Mouse (Mus musculus) midbrain, embryonic 13.5 days (tissue): ENCODE results near the gene Olfr775. TPM values are rescaled to one million over a fixed set of nuclear protein-coding genes. Genes with fewer than 3 reads are reported as not detected.

Experiments
- ATAC-seq: fragments of 200-750 bp; cut with Nextera tagmentation; 2 replicates; pipeline ENCODE4 v1.8.0; 2017; ENCODE audit warnings: mild to moderate bottlenecking, moderate TSS enrichment, moderate library complexity
- H3K27ac ChIP-seq: fragments of 300-500 bp; sonication (generic); 2 replicates; pipeline ENCODE4 v1.5.1; 2015; ENCODE audit warnings: inconsistent platforms, mild to moderate bottlenecking, moderate library complexity
- H3K27me3 ChIP-seq: fragments of 300-500 bp; sonication (generic); 2 replicates; pipeline ENCODE4 v1.6.1; 2015; ENCODE audit warnings: mild to moderate bottlenecking, inconsistent platforms
- H3K36me3 ChIP-seq: fragments of 300-500 bp; sonication (generic); 2 replicates; pipeline ENCODE4 v1.6.1; 2015; ENCODE audit warnings: mild to moderate bottlenecking, inconsistent platforms
- H3K4me1 ChIP-seq: fragments of 300-500 bp; sonication (generic); replicated peaks from 2 replicates; pipeline ENCODE4 v1.6.1; 2015; ENCODE audit warnings: inconsistent platforms
- H3K4me2 ChIP-seq: fragments of 300-500 bp; sonication (generic); replicated peaks from 2 replicates; pipeline ENCODE4 v1.6.1; 2015; ENCODE audit warnings: moderate library complexity, mild to moderate bottlenecking, inconsistent platforms
- H3K4me3 ChIP-seq: fragments of 300-500 bp; sonication (generic); replicated peaks from 2 replicates; pipeline ENCODE4 v1.5.1; 2015; ENCODE audit warnings: mild to moderate bottlenecking, inconsistent platforms
- H3K9ac ChIP-seq: fragments of 300-500 bp; sonication (generic); replicated peaks from 2 replicates; pipeline ENCODE4 v1.6.1; 2015; ENCODE audit warnings: mild to moderate bottlenecking, inconsistent platforms
- H3K9me3 ChIP-seq: fragments of 300-500 bp; sonication (generic); 2 replicates; pipeline ENCODE4 v1.6.1; 2016; ENCODE audit warnings: mild to moderate bottlenecking, inconsistent platforms
- WGBS: fragments of 180-500 bp; shearing (Covaris S2); methylation state at CpG from one replicate; pipeline ENCODE4 v1.1.7; 2015; 5-methylcytosine and 5-hydroxymethylcytosine counted together
- polyA plus RNA-seq: library from polyadenylated mRNA; unstranded; fragments of >200 nt; fragmentation: Nextera tagmentation; extraction: Ambion mirVana; gene quantifications from 2 replicates; pipeline ENCODE4 v1.2.1, GENCODE M21; 2015

Olfr775 gene
- not detected in 2 replicates for polyA plus RNA-seq

GRCm38 (mm10) chr10:129248112-129248511 lies at the start of gene Olfr775:
Olfr775 (plus strand) TSS chr10:129248412.
- ATAC-seq = no peak

GRCm38 (mm10) chr10:129230737-129231136 lies 17.5 kb upstream of the Olfr775 start:
- Histone ChIP-seq H3K4me3 (no peak overlapping the region), H3K9me3 (no peaks in the 10 kb centered on the region), H3K36me3 (no peaks in the 10 kb centered on the region), H3K9ac (no peak overlapping the region), H3K27ac (no peak overlapping the region), H3K27me3 (no peaks in the 10 kb centered on the region), H3K4me2 (no peak overlapping the region), H3K4me1 (no peaks in the 10 kb centered on the region)
- 93% methylated on average over 1 of the region's 1 CpGs for WGBS
- ATAC-seq = no peak

More at GRCm38 (mm10) chr10:129248112-129248511, at the start of gene Olfr775:
- H3K36me3 ChIP-seq = no peaks in the 10 kb centered on the region
- no peaks in the 10 kb centered on the region for H3K9me3 ChIP-seq
- H3K27me3 ChIP-seq = no peaks in the 10 kb centered on the region
- no peaks in the 10 kb centered on the region for H3K4me1 ChIP-seq
- no peak within 1 kb of the TSS for H3K27ac ChIP-seq
- no peak within 1 kb of the TSS for H3K4me3 ChIP-seq
- no peak within 1 kb of the TSS for H3K4me2 ChIP-seq
- no peak within 1 kb of the TSS for H3K9ac ChIP-seq
- 76% methylated on average over 3 of the region's 3 CpGs for WGBS

- H3K9ac ChIP-seq = no peak within 1 kb of the TSS
- 71% methylated on average over 2 of the region's 2 CpGs for WGBS
- H3K4me3 ChIP-seq = no peak within 1 kb of the TSS
- H3K4me2 ChIP-seq = no peak within 1 kb of the TSS
- no peaks in the 10 kb centered on the region for H3K9me3 ChIP-seq
- H3K36me3 ChIP-seq = no peaks in the 10 kb centered on the region
- H3K4me1 ChIP-seq = no peaks in the 10 kb centered on the region
- ATAC-seq = no peak
- no peaks in the 10 kb centered on the region for H3K27me3 ChIP-seq
- H3K27ac ChIP-seq = no peak within 1 kb of the TSS
These were observed 12.3 kb upstream of the Olfr775 start, which contains the start of gene Olfr774 for GRCm38 (mm10) chr10:129235904-129236303. Olfr774 (plus strand) TSS chr10:129236204.

GRCm38 (mm10) chr10:129258827-129259226 lies 10.6 kb downstream of the Olfr775 start, which contains the start of gene Olfr776:
Olfr776 (plus strand) TSS chr10:129259127.
- no peak within 1 kb of the TSS for H3K27ac ChIP-seq
- no peaks in the 10 kb centered on the region for H3K36me3 ChIP-seq
- no peaks in the 10 kb centered on the region for H3K9me3 ChIP-seq

GRCm38 (mm10) chr10:129271081-129271535 lies 22.9 kb downstream of the Olfr775 start, which contains the start of gene Olfr777:
Olfr777 (minus strand) TSS chr10:129271485.
- H3K4me3 ChIP-seq = no peak within 1 kb of the TSS
- no peak within 1 kb of the TSS for H3K27ac ChIP-seq
- H3K4me1 ChIP-seq = no peaks in the 10 kb centered on the region
- ATAC-seq = no peak
- WGBS = 93% methylated on average over 2 of the region's 2 CpGs
- no peak within 1 kb of the TSS for H3K9ac ChIP-seq
- no peaks in the 10 kb centered on the region for H3K9me3 ChIP-seq
- H3K4me2 ChIP-seq = no peak within 1 kb of the TSS
- no peaks in the 10 kb centered on the region for H3K27me3 ChIP-seq
- no peaks in the 10 kb centered on the region for H3K36me3 ChIP-seq

More at GRCm38 (mm10) chr10:129258827-129259226, 10.6 kb downstream of the Olfr775 start, which contains the start of gene Olfr776:
- Histone ChIP-seq H3K4me1 (no peaks in the 10 kb centered on the region), H3K4me2 (no peak within 1 kb of the TSS), H3K27me3 (no peaks in the 10 kb centered on the region), H3K4me3 (no peak within 1 kb of the TSS), H3K9ac (no peak within 1 kb of the TSS)
- no peak for ATAC-seq

Other genes starting within 250 kb of the Olfr775 start
- gene Olfr763, start 237.6 kb upstream of the Olfr775 start, polyA plus RNA-seq = not detected in 2 replicates
- gene Olfr764-ps1, start 208.5 kb upstream of the Olfr775 start, polyA plus RNA-seq = not detected in 2 replicates
- not detected in 2 replicates for gene Olfr765, start 198.4 kb upstream of the Olfr775 start, polyA plus RNA-seq
- not detected in 2 replicates for gene Olfr766-ps1, start 179.4 kb upstream of the Olfr775 start, polyA plus RNA-seq
- gene Olfr767, start 165.5 kb upstream of the Olfr775 start, polyA plus RNA-seq = not detected in 2 replicates
- gene Olfr768, start 149.0 kb upstream of the Olfr775 start, polyA plus RNA-seq = not detected in 2 replicates
- gene Olfr769, start 130.6 kb upstream of the Olfr775 start, polyA plus RNA-seq = not detected in 2 replicates
- not detected in 2 replicates for gene Olfr770, start 109.4 kb upstream of the Olfr775 start, polyA plus RNA-seq
- gene Olfr771, start 83.7 kb upstream of the Olfr775 start, polyA plus RNA-seq = not detected in 2 replicates
- not detected in 2 replicates for gene Olfr772, start 70.5 kb upstream of the Olfr775 start, polyA plus RNA-seq
- gene Olfr773, start 61.0 kb upstream of the Olfr775 start, polyA plus RNA-seq = not detected in 2 replicates
- gene Olfr774, start 12.2 kb upstream of the Olfr775 start, polyA plus RNA-seq = not detected in 2 replicates
- gene Olfr776, start 10.7 kb downstream of the Olfr775 start, polyA plus RNA-seq = not detected in 2 replicates
- not detected in 2 replicates for gene Olfr777, start 23.1 kb downstream of the Olfr775 start, polyA plus RNA-seq
- not detected in 2 replicates for gene Olfr780, start 69.7 kb downstream of the Olfr775 start, polyA plus RNA-seq
- gene Olfr781, start 80.4 kb downstream of the Olfr775 start, polyA plus RNA-seq = not detected in 2 replicates
- not detected in 2 replicates for gene Olfr782, start 100.4 kb downstream of the Olfr775 start, polyA plus RNA-seq
- gene Olfr784, start 135.7 kb downstream of the Olfr775 start, polyA plus RNA-seq = 0.08 TPM in 1 of 2 replicates, not detected in the other
- gene Olfr785, start 157.0 kb downstream of the Olfr775 start, polyA plus RNA-seq = not detected in 2 replicates
- not detected in 2 replicates for gene Olfr786, start 178.9 kb downstream of the Olfr775 start, polyA plus RNA-seq
- gene Olfr787, start 213.4 kb downstream of the Olfr775 start, polyA plus RNA-seq = not detected in 2 replicates
- not detected in 2 replicates for gene Olfr788, start 222.6 kb downstream of the Olfr775 start, polyA plus RNA-seq
- not detected in 2 replicates for gene Olfr789, start 236.3 kb downstream of the Olfr775 start, polyA plus RNA-seq